Mouse (Mus musculus) hindbrain, embryonic 11.5 days (tissue): ENCODE results near the gene Ypel3. TPM values are rescaled to one million over a fixed set of nuclear protein-coding genes. Genes with fewer than 3 reads are reported as not detected.

ENCODE experiments used
- ATAC-seq: fragments of 200-750 bp; cut with Nextera tagmentation; 2 replicates; pipeline ENCODE4 v1.8.0; 2017; ENCODE audit warnings: mild to moderate bottlenecking, moderate TSS enrichment, moderate library complexity; ENCODE audit not compliant: low FRiP score
- DNase-seq: peaks from one replicate; pipeline ENCODE4 v3.0.0-alpha.2; 2015; ENCODE audit warnings: low spot score
- H3K27ac ChIP-seq: fragments of 300-500 bp; sonication (generic); 2 replicates; pipeline ENCODE4 v1.5.1; 2014; ENCODE audit warnings: mild to moderate bottlenecking, low read depth, low read length
- H3K27me3 ChIP-seq: fragments of 300-500 bp; sonication (generic); 2 replicates; pipeline ENCODE4 v1.6.1; 2014; ENCODE audit warnings: mild to moderate bottlenecking, low read length, moderate library complexity, mixed read lengths; ENCODE audit not compliant: control insufficient read depth, insufficient read depth
- H3K36me3 ChIP-seq: fragments of 300-500 bp; sonication (generic); 2 replicates; pipeline ENCODE4 v1.6.1; 2014; ENCODE audit warnings: mild to moderate bottlenecking, low read length, moderate library complexity, mixed read lengths; ENCODE audit not compliant: control insufficient read depth, insufficient read depth
- H3K4me1 ChIP-seq: fragments of 300-500 bp; sonication (generic); replicated peaks from 2 replicates; pipeline ENCODE4 v1.6.1; 2014; ENCODE audit warnings: low read length, mixed read lengths; ENCODE audit not compliant: control insufficient read depth, insufficient read depth
- H3K4me2 ChIP-seq: fragments of 300-500 bp; sonication (generic); replicated peaks from 2 replicates; pipeline ENCODE4 v1.6.1; 2014; ENCODE audit warnings: mild to moderate bottlenecking, low read depth, low read length
- H3K4me3 ChIP-seq: fragments of 300-500 bp; sonication (generic); 2 replicates; pipeline ENCODE4 v1.5.1; 2014; ENCODE audit warnings: low read depth, low read length
- H3K9ac ChIP-seq: fragments of 300-500 bp; sonication (generic); 2 replicates; pipeline ENCODE4 v1.6.1; 2014; ENCODE audit warnings: low read depth, low read length
- H3K9me3 ChIP-seq: fragments of 300-500 bp; sonication (generic); 2 replicates; pipeline ENCODE4 v1.6.1; 2016; ENCODE audit warnings: low read length; ENCODE audit not compliant: control insufficient read depth
- WGBS: fragments of 180-500 bp; shearing (Covaris S2); extraction: QIAGEN DNeasy Blood & Tissue Kit; methylation state at CpG from one replicate; pipeline ENCODE4 v1.1.7; 2014; 5-methylcytosine and 5-hydroxymethylcytosine counted together
- polyA plus RNA-seq: library from polyadenylated mRNA; unstranded; fragments of >200 nt; fragmentation: Nextera tagmentation; extraction: Ambion mirVana; gene quantifications from 2 replicates; pipeline ENCODE4 v1.2.1, GENCODE M21; 2014

The Ypel3 gene
- polyA plus RNA-seq, 1 experiment from 2014 or later: 114 TPM

DNA sequence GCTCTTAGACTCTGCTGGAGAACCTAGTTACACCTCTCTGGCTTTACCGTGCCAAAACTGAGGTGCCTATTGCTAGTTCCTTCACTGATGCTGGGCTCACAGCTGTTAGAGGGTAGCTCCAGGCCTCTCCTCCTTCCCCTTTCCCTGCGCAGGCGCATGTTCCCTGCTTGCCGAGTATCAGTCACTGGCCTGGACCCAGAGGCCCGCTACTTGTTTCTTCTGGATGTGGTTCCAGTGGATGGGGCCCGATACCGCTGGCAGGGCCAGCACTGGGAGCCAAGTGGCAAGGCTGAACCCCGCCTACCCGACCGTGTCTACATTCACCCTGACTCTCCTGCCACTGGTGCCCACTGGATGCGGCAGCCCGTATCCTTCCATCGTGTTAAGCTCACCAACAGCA is 5.9 kb downstream of the Ypel3 start:
- ATAC-seq (no peak), DNase-seq (no peak)
- H3K27me3 ChIP-seq: no peaks in the 10 kb centered on the region
- H3K4me3 ChIP-seq: no peak overlapping the region
- WGBS: 90% methylated on average over 13 of the region's 13 CpGs
- H3K4me2 ChIP-seq: no peak overlapping the region
- no peak overlapping the region for H3K9ac ChIP-seq
- peaks cover 8% of the 10 kb centered on the region; the same call in 1 of the 2 replicates for H3K36me3 ChIP-seq
- H3K4me1 ChIP-seq: peaks cover 2% of the 10 kb centered on the region; the same call in 1 of the 2 replicates
- H3K9me3 ChIP-seq: no peaks in the 10 kb centered on the region
- no peak overlapping the region for H3K27ac ChIP-seq

DNA sequence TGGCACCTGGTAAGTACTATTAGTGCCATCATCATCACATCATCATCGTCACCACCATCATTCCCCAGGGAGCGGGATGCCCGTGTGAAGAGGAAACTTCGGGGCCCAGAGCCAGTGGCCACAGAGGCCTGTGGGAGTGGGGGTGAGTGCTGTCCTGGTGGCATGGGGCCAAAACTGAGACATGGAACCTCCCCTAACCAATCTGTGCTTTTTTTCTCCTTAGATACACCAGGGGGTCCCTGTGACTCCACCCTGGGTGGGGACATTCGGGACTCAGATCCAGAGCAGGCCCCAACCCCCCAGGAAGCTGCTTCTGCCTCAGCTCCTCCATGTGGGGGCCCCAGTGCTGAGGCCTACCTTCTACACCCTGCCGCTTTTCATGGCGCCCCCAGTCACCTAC is 7.7 kb downstream of the Ypel3 start:
- H3K4me3 ChIP-seq: no peak overlapping the region
- DNase-seq (no peak), ATAC-seq (no peak)
- H3K9me3 ChIP-seq: no peaks in the 10 kb centered on the region
- H3K9ac ChIP-seq: no peak overlapping the region
- WGBS: 89% methylated on average over 7 of the region's 7 CpGs
- no peak overlapping the region for H3K27ac ChIP-seq
- no peaks in the 10 kb centered on the region; the same call in 1 of the 2 replicates for H3K4me1 ChIP-seq
- no peaks in the 10 kb centered on the region for H3K27me3 ChIP-seq
- peaks cover 11% of the 10 kb centered on the region; the same call in 1 of the 2 replicates for H3K36me3 ChIP-seq
- no peak overlapping the region for H3K4me2 ChIP-seq

DNA sequence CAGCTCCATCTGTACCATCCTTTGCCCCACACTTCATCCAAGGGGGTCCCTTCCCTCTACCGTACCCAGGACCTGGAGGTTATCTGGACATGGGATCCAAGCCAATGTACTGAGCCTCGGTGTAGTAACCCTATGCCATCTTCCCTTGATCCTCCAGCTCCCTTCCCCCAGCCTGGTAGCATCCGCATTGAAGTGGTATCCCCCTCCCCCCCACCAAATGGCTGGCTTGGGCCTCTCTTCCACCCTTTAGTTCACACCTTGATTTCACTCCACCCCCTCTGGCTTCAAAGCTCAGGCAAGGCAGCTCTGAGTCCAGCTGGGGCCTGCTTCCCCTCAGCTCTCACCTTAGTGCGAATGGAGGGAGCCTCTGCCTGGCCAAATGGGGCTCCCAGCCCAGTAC is 8.3 kb downstream of the Ypel3 start:
- H3K4me1 ChIP-seq: no peaks in the 10 kb centered on the region
- H3K9ac ChIP-seq: no peak overlapping the region
- no peak overlapping the region for H3K27ac ChIP-seq
- H3K27me3 ChIP-seq: no peaks in the 10 kb centered on the region
- peaks cover 15% of the 10 kb centered on the region; the same call in 1 of the 2 replicates for H3K36me3 ChIP-seq
- DNase-seq (no peak), ATAC-seq (no peak)
- H3K4me2 ChIP-seq: no peak overlapping the region
- no peak overlapping the region for H3K4me3 ChIP-seq
- WGBS: 78% methylated on average over 4 of the region's 4 CpGs
- no peaks in the 10 kb centered on the region for H3K9me3 ChIP-seq

- H3K27ac ChIP-seq: no peak overlapping the region
- H3K4me3 ChIP-seq: no peak overlapping the region
- no peak for DNase-seq
- no peak overlapping the region for H3K4me2 ChIP-seq
- no peak for ATAC-seq
- H3K36me3 ChIP-seq: peaks cover 15% of the 10 kb centered on the region; the same call in 1 of the 2 replicates
- 92% methylated on average over 14 of the region's 14 CpGs for WGBS
- no peak overlapping the region for H3K9ac ChIP-seq
- H3K9me3 ChIP-seq: no peaks in the 10 kb centered on the region
- H3K4me1 ChIP-seq: peaks cover 5% of the 10 kb centered on the region
- H3K27me3 ChIP-seq: no peaks in the 10 kb centered on the region
These were observed 9.4 kb downstream of the Ypel3 start for GRCm38 (mm10) chr7:126786142-126786541.

DNA sequence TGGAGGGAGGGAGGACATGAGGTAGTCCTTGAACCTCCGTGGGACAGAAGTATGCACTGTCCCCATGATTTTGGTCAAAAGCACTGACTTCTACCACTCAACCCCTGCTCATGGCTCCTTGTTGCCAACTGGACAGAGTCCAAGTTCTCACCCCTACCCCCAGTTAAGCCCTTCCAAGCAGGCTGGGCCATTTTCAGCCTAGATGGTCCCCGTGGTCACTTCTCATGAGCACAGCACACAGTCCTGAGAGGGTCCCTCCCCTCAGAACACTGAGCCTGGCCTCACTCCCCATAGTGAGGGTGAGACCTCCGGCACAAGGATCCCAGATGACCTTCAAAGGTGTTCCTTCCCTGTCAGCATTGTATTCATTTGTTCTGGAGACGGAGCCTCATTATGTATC is 12.4 kb downstream of the Ypel3 start:
- DNase-seq (no peak), ATAC-seq (no peak)
- H3K9me3 ChIP-seq: no peaks in the 10 kb centered on the region
- no peak overlapping the region for H3K9ac ChIP-seq
- no peak overlapping the region for H3K4me2 ChIP-seq
- peaks cover 5% of the 10 kb centered on the region for H3K4me1 ChIP-seq
- 90% methylated on average over 4 of the region's 4 CpGs for WGBS
- H3K27ac ChIP-seq: no peak overlapping the region
- H3K27me3 ChIP-seq: no peaks in the 10 kb centered on the region
- peaks cover 15% of the 10 kb centered on the region; the same call in 1 of the 2 replicates for H3K36me3 ChIP-seq
- H3K4me3 ChIP-seq: no peak overlapping the region

GRCm38 (mm10) chr7:126791851-126792720 is 15.3 kb downstream of the Ypel3 start, which contains the start of gene Ppp4c:
Gene Ppp4c, minus strand, starts transcription at chr7:126792496.
- Histone ChIP-seq H3K36me3 (peaks cover 11% of the 10 kb centered on the region; the same call in 1 of the 2 replicates), H3K27ac (peak within 1 kb of the TSS; percentile 96), H3K4me3 (peak within 1 kb of the TSS; percentile 96), H3K9ac (peak within 1 kb of the TSS; percentile 97), H3K4me1 (peaks cover 7% of the 10 kb centered on the region), H3K9me3 (no peaks in the 10 kb centered on the region), H3K4me2 (peak within 1 kb of the TSS; percentile 80), H3K27me3 (no peaks in the 10 kb centered on the region)
- peak; percentile 89 for ATAC-seq
- DNase-seq: peak; percentile 99
- under 1% methylated on average over 68 of the region's 83 CpGs for WGBS

- peak overlapping the region; percentile 96 for H3K4me3 ChIP-seq
- 32% methylated on average over 11 of the region's 11 CpGs for WGBS
- H3K9me3 ChIP-seq: no peaks in the 10 kb centered on the region
- peaks cover 8% of the 10 kb centered on the region; the same call in 1 of the 2 replicates for H3K36me3 ChIP-seq
- H3K4me2 ChIP-seq: peak overlapping the region; percentile 52
- H3K4me1 ChIP-seq: peaks cover 7% of the 10 kb centered on the region
- DNase-seq: no peak
- ATAC-seq: peak; percentile 30
- peak overlapping the region; percentile 96 for H3K27ac ChIP-seq
- H3K9ac ChIP-seq: peak overlapping the region; percentile 50; the same call in 1 of the 2 replicates
- no peaks in the 10 kb centered on the region for H3K27me3 ChIP-seq
These were observed 16.1 kb downstream of the Ypel3 start for GRCm38 (mm10) chr7:126792721-126793443.

DNA sequence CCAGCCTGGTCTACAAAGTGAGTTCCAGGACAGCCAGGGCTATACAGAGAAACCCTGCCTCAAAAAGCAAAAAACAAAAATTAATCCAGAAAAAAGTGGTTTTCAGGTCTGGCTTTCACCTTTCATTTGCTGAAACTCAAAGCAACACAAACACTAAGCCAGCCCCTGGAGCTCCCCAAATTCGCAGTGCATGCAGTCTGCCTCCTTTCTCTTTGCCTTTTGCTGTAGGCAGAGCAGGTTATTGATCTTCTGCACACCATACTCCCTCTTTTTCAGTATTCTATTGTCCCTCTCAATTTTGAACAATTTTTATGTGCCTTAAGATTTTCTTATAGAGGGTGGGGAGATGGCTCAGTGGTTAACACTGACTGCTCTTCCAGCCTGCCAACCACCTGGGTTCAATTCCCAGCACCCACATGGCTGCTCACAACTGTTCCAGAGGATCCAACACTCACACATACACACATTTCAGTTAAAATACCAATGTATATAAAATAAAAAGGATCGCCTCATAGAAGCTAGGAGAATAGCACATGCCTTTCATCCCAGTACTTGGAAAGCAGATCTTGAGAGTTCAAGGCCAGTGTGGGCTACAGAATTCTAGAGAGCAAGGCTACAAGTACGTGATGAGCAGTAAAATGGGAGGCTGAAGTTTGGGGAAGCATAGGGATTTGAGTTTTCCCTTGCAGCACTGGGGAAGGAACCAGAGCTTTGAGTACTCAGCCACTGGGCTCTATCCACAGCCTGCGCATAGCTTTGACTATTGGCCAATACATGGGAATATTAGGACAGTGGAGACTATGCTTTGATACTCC is 16.9 kb downstream of the Ypel3 start:
- 69% methylated on average over 4 of the region's 4 CpGs for WGBS
- DNase-seq (no peak), ATAC-seq (no peak)
- Histone ChIP-seq H3K4me1 (peaks cover 7% of the 10 kb centered on the region), H3K9ac (no peak overlapping the region), H3K4me3 (no peak overlapping the region), H3K4me2 (no peak overlapping the region), H3K36me3 (peaks cover 7% of the 10 kb centered on the region; the same call in 1 of the 2 replicates), H3K27ac (no peak overlapping the region; the same call in 1 of the 2 replicates), H3K9me3 (no peaks in the 10 kb centered on the region), H3K27me3 (no peaks in the 10 kb centered on the region)
